Mouse (Mus musculus) cerebellum, adult 11 months (tissue): ENCODE measurements around the gene Gpr34.

Experiments
- DNase-seq: peaks from one replicate; pipeline ENCODE4 v3.0.0; 2022

Gpr34 gene

GRCm38 (mm10) chrX:13673001-13673400, 41.1 kb downstream of the Gpr34 start:
- DNase-seq, result no peak

DNA sequence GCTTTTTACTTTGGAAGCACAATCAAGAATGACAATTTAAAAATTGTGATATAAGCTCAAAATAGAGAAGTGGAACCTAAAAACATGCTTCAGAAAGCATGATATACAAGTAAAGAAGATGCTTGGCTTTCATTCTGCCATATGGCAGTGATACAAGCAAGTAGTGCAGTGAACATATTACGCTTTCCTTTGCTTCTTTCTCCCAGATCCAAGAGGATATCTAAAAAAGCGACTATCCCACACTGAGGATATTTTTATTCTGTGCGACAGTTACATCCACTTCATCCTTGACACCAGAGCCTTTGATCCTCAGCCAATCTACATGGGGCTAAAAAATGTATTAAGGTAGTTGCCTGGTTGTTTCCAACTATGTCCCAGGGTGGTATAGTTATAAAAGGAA, 49.9 kb downstream of the Gpr34 start:
- no peak for DNase-seq

DNA sequence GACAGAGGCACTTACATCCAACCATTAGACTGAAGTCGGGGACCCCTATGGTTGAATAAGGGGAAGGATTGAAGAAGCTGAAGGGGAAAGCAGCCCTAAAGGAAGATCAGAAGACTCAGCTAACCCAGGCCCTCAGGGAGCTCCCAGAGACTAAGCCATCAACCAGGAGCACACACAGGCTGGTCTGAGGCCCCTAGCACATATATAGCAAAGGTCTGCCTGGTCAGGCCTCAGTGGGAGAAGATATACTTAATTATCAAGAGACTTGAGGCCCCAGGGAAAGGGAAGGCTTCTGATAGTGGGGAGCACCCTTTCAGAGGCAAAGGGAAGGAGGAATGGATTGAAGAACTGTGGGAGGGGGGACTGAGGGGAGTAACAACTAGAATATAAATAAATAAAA, 54.7 kb downstream of the Gpr34 start:
- DNase-seq, result no peak

DNA sequence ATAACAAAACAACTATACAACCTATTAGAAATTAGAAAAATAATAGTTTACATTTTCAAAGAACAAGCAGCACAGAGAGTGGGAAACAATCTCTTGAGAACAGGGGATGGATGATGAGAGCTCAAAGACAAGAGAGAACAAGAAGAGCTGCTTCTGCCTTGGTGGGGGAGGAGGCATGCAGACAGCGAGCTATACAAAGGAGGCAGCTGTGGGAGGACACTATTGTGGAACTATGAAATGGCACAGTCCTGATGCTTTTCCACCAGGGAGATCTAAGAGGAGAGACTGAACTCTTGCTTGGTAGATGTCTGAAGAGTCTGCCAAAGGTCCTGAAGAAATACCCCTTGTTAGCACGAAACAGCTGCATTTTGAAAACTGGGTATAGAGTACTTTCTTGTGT, 56.5 kb downstream of the Gpr34 start:
- no peak for DNase-seq
